Mouse (Mus musculus) left cerebral cortex, adult 11 months (tissue): ENCODE measurements at regions not wholly inside any gene's neighbourhood (a gene's known extent, or its start where the extent isn't known, plus 50 kb on each side); places are given as distances from the start of the nearest gene placed in this dataset.

ENCODE experiments used
- DNase-seq: peaks from one replicate; pipeline ENCODE4 v3.0.0; 2022; ENCODE audit warnings: low spot score

- no peak for DNase-seq
Measured at GRCm38 (mm10) chr6:141141016-141141415, 108.1 kb upstream of the Pde3a start.

GRCm38 (mm10) chr6:141148417-141149169 lies 100.5 kb upstream of the Pde3a start:
- DNase-seq = no peak

- DNase-seq = no peak
Measured at GRCm38 (mm10) chr6:141149170-141149917, 99.7 kb upstream of the Pde3a start.

GRCm38 (mm10) chr6:141159326-141159725 lies 89.7 kb upstream of the Pde3a start:
- DNase-seq = no peak

- no peak for DNase-seq
Measured at GRCm38 (mm10) chr6:141161626-141162233, 87.3 kb upstream of the Pde3a start.

- DNase-seq = no peak
Measured at GRCm38 (mm10) chr6:141167270-141167669, 81.8 kb upstream of the Pde3a start.

- DNase-seq = no peak
Measured at GRCm38 (mm10) chr6:141168356-141168755, 80.7 kb upstream of the Pde3a start.

GRCm38 (mm10) chr6:141183782-141184181 lies 65.3 kb upstream of the Pde3a start:
- no peak for DNase-seq

- DNase-seq = no peak
Measured at GRCm38 (mm10) chr6:141188036-141188435, 61.0 kb upstream of the Pde3a start.

- DNase-seq = no peak
Measured at GRCm38 (mm10) chr6:141189093-141189492, 60.0 kb upstream of the Pde3a start.

- DNase-seq = no peak
Measured at GRCm38 (mm10) chr6:141189701-141190100, 59.4 kb upstream of the Pde3a start.

GRCm38 (mm10) chr6:141190383-141190782 lies 58.7 kb upstream of the Pde3a start:
- DNase-seq = no peak

GRCm38 (mm10) chr6:141197501-141197900 lies 51.6 kb upstream of the Pde3a start:
- DNase-seq = no peak
